Mouse (Mus musculus): ENCODE results near the gene Dapk3. TPM values are rescaled to one million over a fixed set of nuclear protein-coding genes. Genes with fewer than 3 reads are reported as not detected.

Gene Dapk3
- total and polyA plus RNA-seq, 3 experiments: 27.8 to 30.6 (median 29.0) TPM

- no peak overlapping the region for H3K4me3 ChIP-seq
- no peak for TF ChIP-seq EP300 (IDR thresholded peaks at IDR 0.05; ENCODE audit: insufficient read depth, low read depth, low read length)
- no peak for TF ChIP-seq POLR2A (IDR thresholded peaks at IDR 0.05; ENCODE audit: insufficient read depth, low read depth, low read length)
- no peak for TF ChIP-seq CTCF (IDR thresholded peaks at IDR 0.05)
- H3K27ac ChIP-seq: no peak overlapping the region
- DNase-seq: peak in 1 of 2 experiments; percentile 23
- WGBS: 51% methylated on average over 12 of the region's 12 CpGs
- intact Hi-C loops (cut with DNase I): no loop called here
- peaks cover 2% of the 10 kb centered on the region; the same call in 1 of the 2 replicates for H3K79me2 ChIP-seq (replicated peaks; ENCODE audit: control insufficient read depth, insufficient read depth, low read length)
- H3K36me3 ChIP-seq (ENCODE audit: control insufficient read depth, insufficient read depth, low read length): no peaks in the 10 kb centered on the region
- no peaks in the 10 kb centered on the region for H3K4me1 ChIP-seq (ENCODE audit: control insufficient read depth, insufficient read depth, low read length)
- no peak overlapping the region for H3K9ac ChIP-seq (ENCODE audit: low read depth, low read length)
- no peaks in the 10 kb centered on the region for H3K27me3 ChIP-seq (ENCODE audit: control insufficient read depth, insufficient read depth, low read length)
These were observed 30.2 kb upstream of the Dapk3 start for GRCm38 (mm10) chr10:81152609-81153008.

GRCm38 (mm10) chr10:81154313-81154712, 28.5 kb upstream of the Dapk3 start:
- 86% methylated on average over 12 of the region's 12 CpGs for WGBS
- Histone ChIP-seq H3K79me2 (replicated peaks; ENCODE audit: control insufficient read depth, insufficient read depth, low read length) (no peaks in the 10 kb centered on the region; the same call in 1 of the 2 replicates), H3K9ac (ENCODE audit: low read depth, low read length) (no peak overlapping the region), H3K4me1 (ENCODE audit: control insufficient read depth, insufficient read depth, low read length) (no peaks in the 10 kb centered on the region), H3K4me3 (no peak overlapping the region), H3K27ac (no peak overlapping the region; the same call in 1 of the 2 replicates), H3K36me3 (ENCODE audit: control insufficient read depth, insufficient read depth, low read length) (no peaks in the 10 kb centered on the region), H3K27me3 (ENCODE audit: control insufficient read depth, insufficient read depth, low read length) (no peaks in the 10 kb centered on the region)
- intact Hi-C loops (cut with DNase I): no loop called here
- TF ChIP-seq EP300 (IDR thresholded peaks at IDR 0.05; ENCODE audit: insufficient read depth, low read depth, low read length) (no peak), CTCF (IDR thresholded peaks at IDR 0.05) (no peak)
- peak in 1 of 2 experiments; percentile 23 for DNase-seq

GRCm38 (mm10) chr10:81154736-81155135, 28.1 kb upstream of the Dapk3 start:
- H3K9ac ChIP-seq (ENCODE audit: low read depth, low read length): no peak overlapping the region
- no peak overlapping the region; the same call in none of the 2 replicates for H3K27ac ChIP-seq
- TF ChIP-seq CTCF (IDR thresholded peaks at IDR 0.05) (no peak), POLR2A (IDR thresholded peaks at IDR 0.05; ENCODE audit: insufficient read depth, low read depth, low read length) (no peak), EP300 (IDR thresholded peaks at IDR 0.05; ENCODE audit: insufficient read depth, low read depth, low read length) (no peak)
- H3K27me3 ChIP-seq (ENCODE audit: control insufficient read depth, insufficient read depth, low read length): no peaks in the 10 kb centered on the region
- no peaks in the 10 kb centered on the region for H3K4me1 ChIP-seq (ENCODE audit: control insufficient read depth, insufficient read depth, low read length)
- no peaks in the 10 kb centered on the region for H3K36me3 ChIP-seq (ENCODE audit: control insufficient read depth, insufficient read depth, low read length)
- H3K4me3 ChIP-seq: no peak overlapping the region
- intact Hi-C loops (cut with DNase I): no loop called here
- 54% methylated on average over 6 of the region's 6 CpGs for WGBS
- peak in 1 of 2 experiments; percentile 41 for DNase-seq
- H3K79me2 ChIP-seq (replicated peaks; ENCODE audit: control insufficient read depth, insufficient read depth, low read length): no peaks in the 10 kb centered on the region; the same call in 1 of the 2 replicates

GRCm38 (mm10) chr10:81161602-81162317, 21.0 kb upstream of the Dapk3 start:
- H3K36me3 ChIP-seq (ENCODE audit: control insufficient read depth, insufficient read depth, low read length): no peaks in the 10 kb centered on the region
- H3K27me3 ChIP-seq (ENCODE audit: control insufficient read depth, insufficient read depth, low read length): no peaks in the 10 kb centered on the region
- H3K79me2 ChIP-seq (replicated peaks; ENCODE audit: control insufficient read depth, insufficient read depth, low read length): peaks cover 11% of the 10 kb centered on the region
- DNase-seq: peak in 1 of 2 experiments; percentile 71
- 76% methylated on average over 8 of the region's 8 CpGs for WGBS
- no peak overlapping the region for H3K27ac ChIP-seq
- TF ChIP-seq CTCF (IDR thresholded peaks at IDR 0.05) (no peak), EP300 (IDR thresholded peaks at IDR 0.05; ENCODE audit: insufficient read depth, low read depth, low read length) (no peak), POLR2A (IDR thresholded peaks at IDR 0.05; ENCODE audit: insufficient read depth, low read depth, low read length) (no peak)
- H3K4me3 ChIP-seq: no peak overlapping the region
- intact Hi-C loops (cut with DNase I): loop anchor here (2.0 kb wide), 1 partner anchor 15 kb away; no protein-coding TSS in a partner anchor
- H3K4me1 ChIP-seq (ENCODE audit: control insufficient read depth, insufficient read depth, low read length): peaks cover 5% of the 10 kb centered on the region
- no peak overlapping the region for H3K9ac ChIP-seq (ENCODE audit: low read depth, low read length)

- Histone ChIP-seq H3K4me1 (ENCODE audit: control insufficient read depth, insufficient read depth, low read length) (peaks cover 5% of the 10 kb centered on the region), H3K27me3 (ENCODE audit: control insufficient read depth, insufficient read depth, low read length) (no peaks in the 10 kb centered on the region), H3K36me3 (ENCODE audit: control insufficient read depth, insufficient read depth, low read length) (no peaks in the 10 kb centered on the region), H3K4me3 (no peak overlapping the region), H3K27ac (no peak overlapping the region), H3K79me2 (replicated peaks; ENCODE audit: control insufficient read depth, insufficient read depth, low read length) (peaks cover 14% of the 10 kb centered on the region), H3K9ac (ENCODE audit: low read depth, low read length) (no peak overlapping the region)
- intact Hi-C loops (cut with DNase I): loop anchor here (2.0 kb wide), 1 partner anchor 15 kb away; no protein-coding TSS in a partner anchor
- DNase-seq: no peak
- WGBS: 52% methylated on average over 2 of the region's 2 CpGs
- TF ChIP-seq POLR2A (IDR thresholded peaks at IDR 0.05; ENCODE audit: insufficient read depth, low read depth, low read length): no peak
- TF ChIP-seq CTCF (IDR thresholded peaks at IDR 0.05): no peak
- no peak for TF ChIP-seq EP300 (IDR thresholded peaks at IDR 0.05; ENCODE audit: insufficient read depth, low read depth, low read length)
These were observed 20.5 kb upstream of the Dapk3 start for GRCm38 (mm10) chr10:81162318-81162652.

- H3K9ac ChIP-seq (ENCODE audit: low read depth, low read length): no peak overlapping the region
- no peak overlapping the region for H3K4me3 ChIP-seq
- TF ChIP-seq CTCF (IDR thresholded peaks at IDR 0.05): no peak
- TF ChIP-seq EP300 (IDR thresholded peaks at IDR 0.05; ENCODE audit: insufficient read depth, low read depth, low read length): no peak
- TF ChIP-seq POLR2A (IDR thresholded peaks at IDR 0.05; ENCODE audit: insufficient read depth, low read depth, low read length): no peak
- H3K27ac ChIP-seq: no peak overlapping the region
- WGBS: 68% methylated on average over 8 of the region's 8 CpGs
- H3K36me3 ChIP-seq (ENCODE audit: control insufficient read depth, insufficient read depth, low read length): no peaks in the 10 kb centered on the region
- peaks cover 15% of the 10 kb centered on the region for H3K79me2 ChIP-seq (replicated peaks; ENCODE audit: control insufficient read depth, insufficient read depth, low read length)
- peaks cover 6% of the 10 kb centered on the region for H3K4me1 ChIP-seq (ENCODE audit: control insufficient read depth, insufficient read depth, low read length)
- intact Hi-C loops (cut with DNase I): loop anchor here (2.0 kb wide), 1 partner anchor 60 kb away; the partner anchor contains the start of gene Map2k2
- DNase-seq: no peak
- H3K27me3 ChIP-seq (ENCODE audit: control insufficient read depth, insufficient read depth, low read length): no peaks in the 10 kb centered on the region
These were observed 17.7 kb upstream of the Dapk3 start for GRCm38 (mm10) chr10:81165118-81165517.

Data from heart, adult 2 months (tissue).